Mouse (Mus musculus) c-Kit-positive CD71-positive TER-119-negative erythroid progenitor cells, embryonic 14.5 days (primary cell): ENCODE results near the gene Ddo.

Experiments
- DNase-seq: peaks from one replicate; pipeline ENCODE4 v3.0.0-alpha.2; 2013; ENCODE audit warnings: low read depth

Gene Ddo

GRCm38 (mm10) chr10:40629656-40630311 lies at the start of gene Ddo:
Gene Ddo, plus strand, starts transcription at chr10:40630011.
- no peak for DNase-seq

- DNase-seq = peak; percentile 34
Measured at GRCm38 (mm10) chr10:40583584-40584255, 46.1 kb upstream of the Ddo start.

GRCm38 (mm10) chr10:40592186-40592585 lies 37.6 kb upstream of the Ddo start:
- DNase-seq = no peak

GRCm38 (mm10) chr10:40597177-40597576 lies 32.6 kb upstream of the Ddo start:
- DNase-seq = no peak

GRCm38 (mm10) chr10:40604706-40605394 lies 25.0 kb upstream of the Ddo start:
- no peak for DNase-seq

GRCm38 (mm10) chr10:40617973-40618372 lies 11.8 kb upstream of the Ddo start:
- DNase-seq = no peak

- DNase-seq = no peak
Measured at GRCm38 (mm10) chr10:40619760-40620159, 10.1 kb upstream of the Ddo start.

GRCm38 (mm10) chr10:40629140-40629539 lies 671 bp upstream of the Ddo start:
- DNase-seq = peak; percentile 30

- no peak for DNase-seq
Measured at GRCm38 (mm10) chr10:40630457-40630856, 646 bp downstream of the Ddo start.

- no peak for DNase-seq
Measured at GRCm38 (mm10) chr10:40630961-40631360, 1.1 kb downstream of the Ddo start.

GRCm38 (mm10) chr10:40632087-40632486 lies 2.3 kb downstream of the Ddo start:
- DNase-seq = no peak

GRCm38 (mm10) chr10:40637331-40637730 lies 7.5 kb downstream of the Ddo start:
- no peak for DNase-seq

- DNase-seq = no peak
Measured at GRCm38 (mm10) chr10:40638276-40638675, 8.5 kb downstream of the Ddo start.

- no peak for DNase-seq
Measured at GRCm38 (mm10) chr10:40638823-40639819, 9.3 kb downstream of the Ddo start.

- no peak for DNase-seq
Measured at GRCm38 (mm10) chr10:40640406-40640805, 10.6 kb downstream of the Ddo start.

GRCm38 (mm10) chr10:40641901-40642300 lies 12.1 kb downstream of the Ddo start:
- DNase-seq = no peak

- DNase-seq = no peak
Measured at GRCm38 (mm10) chr10:40643126-40643525, 13.3 kb downstream of the Ddo start.

GRCm38 (mm10) chr10:40644456-40644855 lies 14.6 kb downstream of the Ddo start:
- no peak for DNase-seq

GRCm38 (mm10) chr10:40645346-40645745 lies 15.5 kb downstream of the Ddo start:
- DNase-seq = no peak

GRCm38 (mm10) chr10:40648776-40649175 lies 19.0 kb downstream of the Ddo start:
- DNase-seq = no peak

GRCm38 (mm10) chr10:40649634-40650033 lies 19.8 kb downstream of the Ddo start:
- DNase-seq = peak; percentile 8

- DNase-seq = no peak
Measured at GRCm38 (mm10) chr10:40651676-40652075, 21.9 kb downstream of the Ddo start.
